Mouse (Mus musculus) hematopoietic stem cell, adult 5-6 weeks (primary cell): ENCODE data around the gene Gm44790. TPM values are rescaled to one million over a fixed set of nuclear protein-coding genes. Genes with fewer than 3 reads are reported as not detected.

Experiments
- ATAC-seq, 2 experiments: fragments of 125-278 bp in 1 of 2; replicated peaks in 1 of 2; 2 replicates each; pipeline ENCODE4 v1.8.0; 2016 to 2017; ENCODE audit warnings: inconsistent platforms in 2 of 2, mild to moderate bottlenecking in 2 of 2, moderate number of reproducible peaks in 2 of 2, low read depth in 1 of 2, moderate TSS enrichment in 1 of 2; ENCODE audit not compliant: low FRiP score in 2 of 2, poor library complexity in 2 of 2, severe bottlenecking in 2 of 2, insufficient read depth in 1 of 2, low TSS enrichment in 1 of 2
- total RNA-seq: library from RNA; stranded (forward); fragments of 172-1452, 232-1000 nt; gene quantifications from 2 replicates; pipeline ENCODE4 v1.2.3, GENCODE M21; 2017

The Gm44790 gene
- total RNA-seq, 1 experiment from 2014 or later, result not detected

GRCm38 (mm10) chr6:86446927-86447568 is 20.6 kb downstream of the Gm44790 start:
- peak in 1 of 2 experiments; percentile 49; a peak in 2 of 4 replicates for ATAC-seq

DNA sequence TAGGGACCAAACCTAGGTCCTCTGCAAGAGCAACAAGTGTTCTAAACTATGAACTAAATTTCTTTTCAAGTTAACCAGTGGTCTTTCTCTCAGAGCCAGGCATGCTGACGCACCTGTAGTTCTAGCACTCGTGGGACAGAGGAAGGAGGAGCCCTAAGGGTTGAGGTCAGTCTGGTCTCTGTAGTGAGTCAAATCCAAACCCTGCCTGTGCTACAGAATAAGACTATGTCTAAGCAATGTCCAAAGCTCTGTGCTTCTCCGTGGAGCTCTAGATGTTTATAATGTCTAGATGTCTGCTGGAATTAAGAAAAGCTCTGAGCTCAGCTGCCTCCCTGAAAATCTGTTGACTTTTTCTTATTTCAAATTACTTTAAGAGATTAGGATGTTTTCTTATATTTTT is 30.3 kb downstream of the Gm44790 start:
- ATAC-seq, result no peak

GRCm38 (mm10) chr6:86463079-86463478 is 36.6 kb downstream of the Gm44790 start:
- ATAC-seq, result no peak

- no peak for ATAC-seq
Observed at GRCm38 (mm10) chr6:86471317-86471716, 44.9 kb downstream of the Gm44790 start.

GRCm38 (mm10) chr6:86471760-86472099 is 45.3 kb downstream of the Gm44790 start:
- ATAC-seq, result peak in 1 of 2 experiments; percentile 20; a peak in 2 of 4 replicates

GRCm38 (mm10) chr6:86472100-86472955 is 45.9 kb downstream of the Gm44790 start:
- ATAC-seq, result peak; percentile 90 to 92

- ATAC-seq, result no peak
Observed at GRCm38 (mm10) chr6:86473077-86473476, 46.6 kb downstream of the Gm44790 start.

- no peak for ATAC-seq
Observed at GRCm38 (mm10) chr6:86474072-86474471, 47.6 kb downstream of the Gm44790 start.

DNA sequence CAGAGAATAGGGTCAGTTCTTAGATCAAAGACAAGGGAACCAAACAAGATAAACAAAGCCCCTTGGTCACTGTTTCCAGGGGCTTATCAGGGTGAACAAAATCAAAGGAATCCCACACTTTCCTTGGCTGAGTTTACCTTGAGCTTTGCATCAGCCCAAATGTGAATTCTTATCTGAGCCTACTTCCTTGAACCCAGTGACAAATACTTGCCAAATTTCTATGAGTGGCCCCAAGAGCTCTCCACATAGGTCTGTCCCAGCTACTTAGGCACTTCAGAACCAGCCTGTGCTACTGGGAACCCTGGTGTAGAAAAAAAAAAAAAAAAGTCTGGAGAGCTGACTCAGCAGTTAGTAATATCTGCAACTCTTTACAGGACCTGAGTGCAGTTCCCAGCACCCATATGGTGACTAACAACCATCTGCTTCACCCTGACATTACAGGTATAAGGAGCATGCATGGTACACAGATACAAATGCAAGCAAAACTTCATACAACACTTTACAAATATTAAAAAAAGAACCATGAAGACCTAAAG is 48.3 kb downstream of the Gm44790 start:
- no peak for ATAC-seq

DNA sequence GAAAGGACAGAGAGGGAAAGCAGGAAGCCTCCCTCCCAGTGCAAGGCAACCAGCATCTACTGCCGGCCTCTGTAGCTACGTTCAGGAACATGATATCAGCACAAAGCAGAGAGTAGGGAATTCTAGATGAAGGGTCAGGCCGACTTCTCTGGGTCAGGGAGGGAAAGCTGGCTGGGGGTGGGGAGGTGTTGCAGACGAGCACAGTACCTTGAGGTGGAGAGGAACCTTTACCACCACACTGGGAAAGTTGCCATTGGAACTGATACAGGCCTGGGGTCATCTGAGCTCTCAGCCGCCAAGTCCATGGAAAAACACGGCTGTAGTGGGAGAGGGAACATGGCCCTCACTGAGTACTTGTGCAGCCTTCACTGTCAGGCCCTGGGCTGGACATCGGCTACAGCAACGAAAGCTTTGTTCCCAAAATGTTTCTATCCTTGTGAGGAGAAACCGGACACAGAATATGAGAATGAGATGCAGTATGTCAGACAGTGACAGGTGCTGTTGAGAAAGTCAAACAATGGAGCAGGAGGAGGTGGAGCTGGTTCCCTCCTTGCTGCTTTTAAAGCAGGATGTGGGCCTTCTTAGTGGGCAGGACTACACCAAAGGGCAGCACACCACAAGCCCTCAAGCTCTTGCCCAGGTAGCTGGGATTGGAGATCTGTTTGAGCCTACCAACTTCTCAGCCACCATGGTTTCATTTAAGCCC is 49.2 kb downstream of the Gm44790 start:
- ATAC-seq, result no peak

- no peak for ATAC-seq
Observed at GRCm38 (mm10) chr6:86476931-86477330, 50.5 kb downstream of the Gm44790 start.

DNA sequence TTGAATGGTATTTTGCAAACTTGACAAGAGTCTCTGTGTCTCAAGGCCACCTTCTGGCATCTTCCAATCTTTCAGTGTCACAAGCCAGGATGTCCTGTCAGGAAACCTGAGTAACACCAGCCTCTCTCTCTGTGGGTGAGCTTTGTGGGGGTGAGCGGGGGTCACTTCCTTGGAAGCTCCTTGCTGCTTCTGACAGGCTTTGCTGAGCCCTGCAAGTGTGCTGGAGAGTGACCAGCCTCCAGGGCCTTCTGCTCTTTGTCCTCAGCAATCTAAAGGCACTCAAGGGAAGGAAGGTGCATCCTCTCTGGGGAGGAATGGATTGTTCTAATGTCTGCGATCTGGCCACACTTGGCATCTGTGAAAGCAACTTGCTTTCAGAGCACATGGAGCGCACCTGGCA is 52.9 kb downstream of the Gm44790 start:
- peak; percentile 30 to 44; a peak in 1 of 4 replicates for ATAC-seq

DNA sequence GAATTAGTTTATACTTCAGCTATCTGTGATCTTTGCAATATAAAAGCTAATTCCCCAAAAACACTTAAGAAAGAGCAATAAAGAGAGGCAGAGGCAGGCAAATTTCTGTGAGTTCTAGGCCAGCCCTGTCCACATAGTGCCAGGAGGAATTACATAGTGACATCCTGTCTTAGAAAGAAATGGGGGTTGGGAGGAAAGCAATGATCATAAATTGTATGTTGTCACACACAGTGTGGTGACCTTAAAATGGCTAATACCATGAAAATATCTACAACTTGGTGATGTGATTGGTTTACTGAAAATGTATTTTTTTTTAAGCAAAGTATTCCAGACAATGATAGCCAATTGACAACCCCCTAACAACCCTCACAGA is 53.3 kb downstream of the Gm44790 start:
- ATAC-seq, result no peak

DNA sequence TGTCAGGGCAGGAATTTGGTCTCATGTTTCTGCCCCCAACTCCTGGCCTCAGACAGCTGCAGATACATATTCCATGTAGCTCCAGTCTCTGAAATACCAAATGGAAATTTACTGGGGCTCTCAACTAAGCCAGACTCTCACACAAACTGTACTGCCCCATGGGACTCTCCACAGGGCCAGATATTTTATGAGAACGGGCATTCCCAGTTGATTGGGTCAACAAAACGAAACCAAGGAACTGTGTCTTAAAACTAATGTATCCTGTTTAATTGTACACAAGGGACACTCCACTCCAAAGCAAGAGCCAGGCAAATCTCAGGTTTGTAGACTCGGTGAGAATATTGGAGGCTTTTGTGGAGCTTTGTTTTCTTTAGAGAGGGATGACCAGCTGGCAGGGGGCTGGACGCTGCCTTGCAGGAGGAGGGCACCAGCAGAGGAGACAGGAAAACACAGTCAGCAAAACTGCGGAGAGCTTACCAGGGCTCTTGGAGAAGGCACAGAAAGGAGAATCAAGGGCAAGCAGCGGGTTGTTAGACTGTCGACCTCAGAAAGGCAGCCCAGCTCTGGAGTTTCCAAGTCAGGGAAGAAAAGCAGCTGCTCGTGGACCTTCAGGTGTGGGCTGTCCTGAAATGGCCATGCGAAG is 53.9 kb downstream of the Gm44790 start:
- 0 out of 4 replicates have a peak, but pooled peaks of 1 of the 2 experiments have one; percentile 23 for ATAC-seq

DNA sequence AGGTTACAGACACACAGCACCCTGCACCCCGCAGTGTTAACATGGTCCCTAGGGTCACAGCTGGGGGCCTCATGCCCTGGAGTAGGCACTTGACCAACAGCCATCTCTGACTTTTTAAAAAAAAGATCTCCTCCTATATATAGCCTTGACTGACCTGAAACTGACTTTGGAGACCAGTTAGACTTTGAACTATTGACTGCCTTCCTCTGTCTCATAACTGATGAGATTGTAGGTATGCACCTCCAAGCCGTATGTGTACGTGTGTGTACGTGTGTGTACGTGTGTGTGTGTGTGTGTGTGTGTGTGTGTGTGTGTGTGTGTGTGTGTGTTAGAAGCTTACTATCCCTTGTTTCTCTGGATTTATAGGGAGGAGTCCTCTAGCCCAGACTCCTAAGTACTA is 55.4 kb downstream of the Gm44790 start:
- ATAC-seq, result no peak

- ATAC-seq, result no peak
Observed at GRCm38 (mm10) chr6:86485943-86486640, 59.6 kb downstream of the Gm44790 start.
